In the genomic region with DNA sequence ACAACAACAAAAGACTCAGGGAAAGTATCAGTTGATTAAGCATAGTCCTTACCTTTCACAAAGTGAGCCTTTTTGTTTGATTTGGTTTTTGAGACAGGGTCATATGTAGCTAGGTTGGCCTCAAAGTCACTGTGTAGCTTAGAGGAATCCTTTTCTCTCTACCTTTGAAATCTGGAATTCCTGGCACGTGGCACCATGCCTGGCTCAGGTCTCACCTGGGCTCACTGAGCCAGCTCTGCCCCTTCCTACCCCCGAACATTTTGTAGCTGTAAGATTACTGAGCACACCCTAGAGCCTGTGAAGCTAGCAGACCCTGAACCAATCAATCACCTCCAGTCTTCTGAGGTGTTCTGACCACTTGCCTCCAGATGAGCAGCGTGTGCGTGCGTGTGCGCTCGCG, we compare ENCODE assay signal across 30 mouse cellular contexts.
"Had no signal": no experiment of that assay in that cellular context is flagged by ENCODE, and none has a peak within 500 bp of the region (broad histone marks: within the 10 kb centered on the region; RNA-seq: fewer than 3 reads in every experiment).

No protein-coding gene starts in this region.

- H3K4me3 ChIP-seq: heart, embryonic 10.5 days; heart, embryonic 12.5 days; heart, embryonic 15.5 days; hindbrain, embryonic 10.5 days; hindbrain, embryonic 12.5 days; hindbrain, embryonic 13.5 days; hindbrain, embryonic 15.5 days; intestine, embryonic 15.5 days; kidney, embryonic 15.5 days; layer of hippocampus, adult 2 months; left cerebral cortex, adult 2 months had no signal

- ATAC-seq: hindbrain, embryonic 16.5 days; hindbrain, postnatal 0 days; inflammation-experienced regulatory T-cells, adult 6 months; intestine, embryonic 15.5 days; intestine, embryonic 16.5 days; intestine, postnatal 0 days had no signal

- H3K27me3 ChIP-seq: heart, embryonic 12.5 days; heart, embryonic 15.5 days; hindbrain, embryonic 12.5 days; hindbrain, embryonic 13.5 days; hindbrain, embryonic 15.5 days; intestine, embryonic 15.5 days; kidney, embryonic 15.5 days had no signal

- H3K4me2 ChIP-seq: heart, embryonic 12.5 days; heart, embryonic 15.5 days; hindbrain, embryonic 12.5 days; hindbrain, embryonic 13.5 days; hindbrain, embryonic 14.5 days; hindbrain, embryonic 15.5 days; intestine, embryonic 15.5 days; kidney, embryonic 15.5 days had no signal

- H3K27ac ChIP-seq: heart, embryonic 10.5 days; heart, embryonic 15.5 days; hindbrain, embryonic 10.5 days; hindbrain, embryonic 12.5 days; hindbrain, embryonic 13.5 days; hindbrain, embryonic 14.5 days; hindbrain, embryonic 15.5 days; hindbrain, postnatal 0 days; intestine, embryonic 15.5 days; kidney, embryonic 15.5 days; kidney, postnatal 0 days; layer of hippocampus, adult 2 months; left cerebral cortex, adult 2 months had no signal

- H3K9ac ChIP-seq: heart, embryonic 12.5 days; heart, embryonic 15.5 days; hindbrain, embryonic 12.5 days; hindbrain, embryonic 13.5 days; hindbrain, embryonic 14.5 days; hindbrain, embryonic 15.5 days; intestine, embryonic 15.5 days; kidney, embryonic 15.5 days had no signal

- H3K9me3 ChIP-seq: heart, embryonic 10.5 days; heart, embryonic 12.5 days; heart, embryonic 15.5 days; hindbrain, embryonic 10.5 days; hindbrain, embryonic 12.5 days; hindbrain, embryonic 13.5 days; hindbrain, embryonic 15.5 days; intestine, embryonic 15.5 days; kidney, embryonic 15.5 days had no signal

- H3K4me1 ChIP-seq: hindbrain, embryonic 12.5 days had no signal

- DNase-seq: heart, postnatal 10 days; heart, postnatal 14 days; heart, postnatal 36 days; heart, postnatal 4 days; kidney, adult 18-20 months; kidney, adult 8-10 months; kidney, adult 9 months; kidney, postnatal 10 days; kidney, postnatal 14 days; kidney, postnatal 4 days; layer of hippocampus, adult 9-11 months; layer of hippocampus, postnatal 36 days had no signal
